Mouse (Mus musculus) frontal cortex, postnatal 36 days (tissue): Measurements from ENCODE around the gene Trim56.

Source experiments
- DNase-seq, 2 experiments: peaks; one replicate each; pipeline ENCODE4 v3.0.0; 2022; ENCODE audit warnings: low spot score in 2 of 2

Trim56 gene

GRCm38 (mm10) chr5:137108111-137108510, 7.9 kb downstream of the Trim56 start:
- DNase-seq: no peak

DNA sequence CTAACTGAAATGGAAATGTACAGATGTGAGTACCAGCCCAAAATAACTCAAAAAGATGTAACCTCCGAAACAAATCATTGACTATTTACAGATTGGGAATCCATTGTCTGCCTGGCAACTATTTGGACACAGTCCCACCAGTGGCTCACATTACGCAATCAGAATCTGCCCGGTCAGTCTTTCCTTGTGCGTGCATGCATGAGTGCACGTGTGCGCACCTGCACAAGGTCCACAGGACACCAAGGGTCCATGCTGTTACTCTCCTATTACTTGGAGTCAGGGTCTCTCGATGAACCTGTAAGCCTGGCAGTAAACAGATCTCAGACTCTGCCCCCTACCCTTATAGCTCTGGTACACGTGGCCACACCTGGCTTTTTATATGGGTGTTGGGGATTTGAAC, 8.3 kb downstream of the Trim56 start:
- DNase-seq: no peak

GRCm38 (mm10) chr5:137107024-137107423, 9.0 kb downstream of the Trim56 start:
- DNase-seq: peak; percentile 86 to 91

- DNase-seq: no peak
Observed at GRCm38 (mm10) chr5:137106434-137106833, 9.6 kb downstream of the Trim56 start.

DNA sequence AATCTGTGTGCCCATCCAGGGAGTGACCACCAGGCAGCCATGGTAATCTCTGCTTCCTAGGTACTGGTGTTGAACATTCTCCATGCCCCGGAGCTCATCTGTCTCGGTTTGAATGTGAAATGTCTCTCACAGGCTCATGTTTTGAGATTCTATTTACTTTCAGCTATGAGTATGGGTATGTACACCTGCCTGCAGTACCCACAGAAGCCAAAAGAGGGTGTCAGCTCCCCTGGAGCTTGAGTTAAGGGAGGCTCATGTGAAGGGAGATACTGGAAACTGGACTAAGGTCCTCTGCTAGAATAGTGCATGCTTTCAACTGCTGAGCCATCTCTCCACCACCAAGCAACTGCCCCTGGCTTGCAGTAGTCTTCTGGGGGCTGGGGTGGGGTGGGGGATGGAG, 12.0 kb downstream of the Trim56 start:
- DNase-seq: no peak

GRCm38 (mm10) chr5:137102575-137103522, 13.2 kb downstream of the Trim56 start:
- DNase-seq: peak; percentile 78 to 79

DNA sequence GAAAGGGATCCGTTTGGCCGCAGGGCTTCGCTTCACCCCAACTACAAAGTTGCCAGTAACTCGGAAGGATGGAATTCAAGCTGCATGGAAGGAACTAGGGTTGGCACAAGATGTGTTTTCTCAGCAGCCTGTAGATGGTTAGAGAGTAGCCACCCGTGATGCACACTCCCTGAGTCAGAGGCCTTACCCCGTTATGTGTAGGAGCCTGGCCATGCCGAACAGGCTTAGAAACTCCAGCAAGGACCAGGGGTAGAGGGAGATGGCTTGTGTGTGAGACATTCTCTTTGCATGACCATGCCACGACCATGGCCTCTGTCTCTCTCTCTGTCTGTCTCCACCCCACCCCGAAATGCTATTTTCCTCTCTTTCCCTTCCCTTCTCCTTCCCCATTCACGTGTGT, 13.9 kb downstream of the Trim56 start:
- no peak for DNase-seq

DNA sequence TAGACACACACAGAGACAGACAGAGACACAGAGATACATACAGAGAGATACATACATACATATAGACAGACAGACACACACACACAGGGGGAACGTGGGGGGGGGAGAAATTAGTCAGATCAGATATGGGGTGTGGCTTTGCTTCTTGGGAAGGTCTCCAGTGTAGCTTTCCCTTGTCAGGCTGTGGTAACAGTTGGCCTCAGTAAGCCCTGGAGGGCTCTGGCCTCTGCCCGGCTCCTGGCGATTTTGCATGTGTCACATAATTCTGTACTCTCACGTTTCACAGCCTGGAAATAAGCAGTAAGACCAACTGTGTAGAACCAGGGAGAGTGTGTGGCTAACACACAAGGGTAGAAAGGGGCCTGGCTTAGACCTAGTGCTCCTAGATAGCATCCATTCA, 15.3 kb downstream of the Trim56 start:
- no peak for DNase-seq

GRCm38 (mm10) chr5:137098418-137098817, 17.6 kb downstream of the Trim56 start:
- no peak for DNase-seq

DNA sequence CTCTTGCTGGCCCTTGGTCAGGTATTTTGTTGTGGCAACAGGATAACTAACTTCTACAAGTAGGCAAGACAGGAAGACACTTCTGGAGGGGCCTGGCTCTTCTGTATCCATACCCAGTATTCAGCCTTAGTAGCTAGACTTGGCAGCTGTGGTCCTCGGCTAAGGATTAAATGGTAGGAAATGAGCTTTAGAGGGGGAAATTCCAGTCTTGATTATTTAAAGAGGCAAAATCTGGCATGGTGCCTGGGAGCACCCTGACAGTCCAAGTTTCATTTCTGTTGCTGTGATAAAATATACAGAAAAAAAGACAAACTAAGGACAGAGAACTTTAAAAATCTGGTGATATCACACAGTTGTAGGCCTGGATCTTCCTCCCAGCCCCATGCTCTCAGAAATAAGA, 20.0 kb downstream of the Trim56 start:
- peak; percentile 40 to 71 for DNase-seq

DNA sequence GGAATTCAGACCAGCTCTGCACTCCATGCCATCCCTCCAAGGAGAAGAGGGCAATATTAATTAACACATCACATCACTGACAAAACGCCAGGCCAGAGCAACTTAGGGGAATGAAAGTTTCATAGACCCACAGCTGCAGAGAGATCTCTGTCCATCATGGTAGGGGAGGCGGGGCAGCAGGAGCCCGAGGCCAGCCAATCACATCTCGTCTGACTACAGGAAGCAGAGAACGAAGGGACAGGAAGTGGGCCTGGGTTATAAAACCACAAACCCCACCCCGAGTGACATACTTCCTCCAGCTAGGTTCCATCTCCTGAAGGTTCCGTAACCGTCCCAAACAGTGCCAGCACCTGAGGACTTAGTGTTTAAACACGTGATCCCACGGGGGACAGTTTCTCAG, 20.9 kb downstream of the Trim56 start:
- no peak for DNase-seq

DNA sequence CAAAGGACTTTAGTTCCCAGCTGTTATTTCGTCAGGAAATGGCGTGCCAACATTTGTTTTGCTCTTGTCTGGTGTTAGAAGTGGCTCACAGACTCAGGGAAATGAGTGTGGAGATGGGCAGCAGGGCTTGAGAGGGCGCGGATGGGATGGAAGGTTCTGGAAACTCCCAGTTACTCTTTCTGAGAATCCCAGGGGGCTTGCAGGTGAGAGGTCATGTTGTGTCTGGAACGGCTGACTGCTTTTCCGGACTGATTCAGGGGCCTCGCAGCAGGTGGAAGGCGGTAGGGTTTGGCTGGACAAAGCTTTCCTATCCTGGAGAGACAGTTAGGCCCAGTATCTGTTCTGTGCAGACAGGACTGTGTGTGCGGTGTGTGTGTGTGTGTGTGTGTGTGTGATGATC, 22.3 kb downstream of the Trim56 start:
- no peak for DNase-seq

DNA sequence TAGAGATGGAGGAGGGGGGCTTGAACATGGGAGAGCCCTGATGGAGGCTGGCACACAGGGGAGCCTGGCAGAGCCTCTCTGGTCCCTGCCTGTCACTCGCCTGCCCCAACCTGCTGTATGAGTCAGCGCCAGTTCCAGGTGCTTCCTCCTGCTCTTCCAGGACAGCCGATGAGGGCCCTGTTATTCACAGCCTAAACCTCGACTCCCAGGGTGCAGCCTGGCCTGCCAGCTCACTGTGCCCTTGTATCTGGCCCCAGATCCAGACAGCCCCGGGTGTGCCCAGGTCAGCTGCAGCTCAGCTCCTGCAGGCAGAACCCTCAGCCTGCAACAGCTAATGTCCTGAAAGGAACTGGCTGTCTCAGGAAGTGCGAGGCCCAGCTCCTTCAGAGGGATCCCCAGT, 24.4 kb downstream of the Trim56 start:
- DNase-seq: no peak

GRCm38 (mm10) chr5:137090870-137091269, 25.1 kb downstream of the Trim56 start:
- no peak for DNase-seq

GRCm38 (mm10) chr5:137087410-137087809, 28.6 kb downstream of the Trim56 start:
- DNase-seq: no peak

DNA sequence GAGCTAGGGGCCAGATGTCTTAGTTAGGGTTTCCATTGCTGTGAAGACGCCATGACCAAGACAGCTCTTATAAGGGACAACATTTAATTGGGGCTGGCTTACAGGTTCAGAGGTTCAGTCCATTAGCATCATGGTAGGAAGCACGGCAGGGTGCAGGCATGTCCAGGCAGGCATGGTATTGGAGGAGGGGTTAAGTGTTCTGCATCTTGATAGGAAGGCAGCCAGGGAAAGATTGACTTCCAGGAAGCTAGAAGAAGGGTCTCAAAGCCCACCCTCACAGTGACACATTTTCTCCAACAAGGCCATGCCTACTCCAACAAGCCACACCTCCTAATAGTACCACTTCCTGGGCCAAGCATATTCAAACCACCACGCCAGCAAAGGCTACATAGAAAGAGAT, 30.3 kb downstream of the Trim56 start:
- no peak for DNase-seq

DNA sequence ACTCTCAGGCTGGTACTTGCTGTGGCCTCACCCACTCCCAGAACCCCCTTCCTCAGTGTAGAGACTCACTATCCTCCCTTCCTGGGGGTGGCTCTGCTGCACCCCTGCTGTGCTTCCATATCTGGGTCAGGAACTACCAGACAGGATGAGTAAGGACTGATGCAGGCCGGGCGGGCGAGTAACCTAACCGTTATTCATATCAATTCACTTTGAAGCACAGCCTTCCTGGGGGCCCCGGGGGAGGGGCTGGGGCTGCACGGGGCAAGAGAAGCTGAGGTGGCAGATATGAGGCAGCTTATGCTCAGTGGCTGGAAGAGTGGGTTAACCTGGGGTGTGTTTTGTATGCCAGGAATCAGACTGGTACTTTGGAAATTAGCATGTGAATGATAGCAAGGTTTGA, 31.0 kb downstream of the Trim56 start:
- no peak for DNase-seq

GRCm38 (mm10) chr5:137083051-137083450, 33.0 kb downstream of the Trim56 start:
- no peak for DNase-seq

- no peak for DNase-seq
Observed at GRCm38 (mm10) chr5:137079849-137080248, 36.2 kb downstream of the Trim56 start.

DNA sequence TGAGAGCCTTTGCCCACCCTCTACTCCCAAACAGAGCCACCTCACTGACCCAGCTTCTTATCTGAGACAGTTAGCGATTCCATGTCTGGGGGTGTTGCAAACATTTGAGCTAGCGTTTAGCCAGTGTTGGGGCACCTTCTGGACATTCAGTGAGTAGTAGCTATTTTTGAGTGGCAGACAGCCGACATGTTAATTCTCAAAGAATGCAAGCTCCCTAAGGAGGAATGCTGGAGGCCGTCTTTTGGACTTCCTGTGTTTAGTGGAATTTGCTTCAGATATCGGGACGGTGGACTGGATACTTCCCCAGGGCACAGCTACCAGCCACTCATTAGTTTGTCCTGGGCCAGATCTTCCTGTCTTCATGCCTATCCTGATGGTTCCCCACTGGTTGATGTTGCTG, 37.4 kb downstream of the Trim56 start:
- DNase-seq: no peak

- DNase-seq: no peak
Observed at GRCm38 (mm10) chr5:137078041-137078440, 38.0 kb downstream of the Trim56 start.

- DNase-seq: no peak
Observed at GRCm38 (mm10) chr5:137077187-137077586, 38.8 kb downstream of the Trim56 start.

DNA sequence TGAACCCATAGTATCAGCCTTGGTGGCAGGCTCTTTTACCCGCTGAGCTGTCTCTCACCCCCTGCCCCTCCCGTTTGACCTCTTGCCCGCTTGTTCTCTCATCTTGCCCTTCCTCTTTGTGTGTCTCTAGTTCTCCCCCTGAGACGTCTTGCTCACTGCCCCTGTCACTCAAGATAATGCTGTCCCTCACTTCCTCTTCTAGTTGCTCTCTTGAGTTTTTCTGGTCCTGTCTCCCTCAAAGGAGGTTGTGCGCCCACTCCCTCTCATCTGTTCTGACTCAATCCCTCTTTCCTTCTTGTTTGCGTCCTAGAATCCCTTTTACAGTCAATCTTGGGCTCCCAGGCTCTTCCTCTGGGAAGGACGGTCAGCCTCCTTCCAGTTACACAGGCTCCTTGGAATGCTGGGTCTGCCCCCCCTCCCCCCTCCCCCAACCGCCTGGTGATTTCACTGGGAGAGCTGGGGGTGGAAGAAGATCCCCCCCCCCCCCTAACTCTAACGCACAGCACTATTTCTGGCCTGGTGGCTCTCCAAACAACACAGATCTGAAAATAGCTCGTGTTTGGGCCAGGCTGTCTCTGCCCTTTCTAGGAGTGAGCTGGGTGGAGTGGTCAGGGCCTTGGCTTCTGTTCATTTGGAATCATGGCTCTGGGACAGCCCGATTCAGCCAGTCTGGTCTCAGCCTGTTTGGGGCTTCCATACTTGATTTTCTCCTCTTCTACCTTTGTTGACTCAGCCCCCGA, 39.6 kb downstream of the Trim56 start:
- no peak for DNase-seq
